13 mouse cellular contexts compared by ENCODE assay signal in genomic region chr2:26312812-26313211, GRCm38 (mm10). TPM values are rescaled to one million over a fixed set of nuclear protein-coding genes. Genes with fewer than 3 reads are reported as not detected.
DNase-seq lines count a peak whose midpoint lies in the region; ATAC-seq and TF ChIP-seq lines count a peak whose summit lies in the region.
"Had no signal": no experiment of that assay in that cellular context is flagged by ENCODE, and none has a peak within 500 bp of the region (broad histone marks: within the 10 kb centered on the region; RNA-seq: fewer than 3 reads in every experiment).

No protein-coding gene starts in this region.

- ATAC-seq in intestine, postnatal 0 days: no peak
- ATAC-seq in intestine, embryonic 15.5 days: no peak
- ATAC-seq in neural tube, embryonic 15.5 days (ENCODE audit: low FRiP score): no peak
- ATAC-seq: midbrain, embryonic 13.5 days had no signal

- peak; percentile 58 for DNase-seq in CD4-positive helper T cell, adult 2 months (ENCODE audit: low read depth, low spot score)
- no peak for DNase-seq in embryonic facial prominence, embryonic 10.5 days (ENCODE audit: low spot score)
- DNase-seq in adrenal gland, postnatal 4 days (ENCODE audit: low spot score in 2 of 2): no peak
- no peak for DNase-seq in thymus, postnatal 10 days (ENCODE audit: low spot score in 2 of 2)
- DNase-seq: adrenal gland, postnatal 36 days; gastrocnemius, postnatal 36 days had no signal

- H3K27me3 ChIP-seq in intestine, postnatal 0 days (replicated peaks; ENCODE audit: control insufficient read depth, insufficient read depth, low read length): no peaks in the 10 kb centered on the region
- no peaks in the 10 kb centered on the region for H3K27me3 ChIP-seq in intestine, embryonic 15.5 days (replicated peaks)
- H3K27me3 ChIP-seq in ES-Bruce4 (ENCODE audit: control insufficient read depth, insufficient read depth, low read length, poor library complexity, severe bottlenecking): no peaks in the 10 kb centered on the region
- no peaks in the 10 kb centered on the region for H3K27me3 ChIP-seq in embryonic facial prominence, embryonic 10.5 days (replicated peaks; ENCODE audit: low read depth, poor library complexity, severe bottlenecking)
- H3K27me3 ChIP-seq in neural tube, embryonic 15.5 days (replicated peaks): no peaks in the 10 kb centered on the region
- H3K27me3 ChIP-seq: hindbrain, embryonic 13.5 days; midbrain, embryonic 13.5 days had no signal

- 53% methylated on average over 2 of the region's 2 CpGs for WGBS in intestine, postnatal 0 days
- 62% methylated on average over 2 of the region's 2 CpGs for WGBS in intestine, embryonic 15.5 days
- 60% methylated on average over 2 of the region's 2 CpGs for WGBS in embryonic facial prominence, embryonic 10.5 days
- WGBS in neural tube, embryonic 15.5 days: 72% methylated on average over 2 of the region's 2 CpGs

- TF ChIP-seq CTCF in intestine, postnatal 0 days (IDR thresholded peaks at IDR 0.05; ENCODE audit: low read depth): peak; percentile 62
- TF ChIP-seq CTCF in ES-Bruce4 (IDR thresholded peaks at IDR 0.05; ENCODE audit: low read depth, low read length): peak; percentile 24

- no peaks in the 10 kb centered on the region for H3K9me3 ChIP-seq in intestine, postnatal 0 days (ENCODE audit: control insufficient read depth)
- no peaks in the 10 kb centered on the region for H3K9me3 ChIP-seq in intestine, embryonic 15.5 days
- H3K9me3 ChIP-seq in ES-Bruce4 (replicated peaks; ENCODE audit: control insufficient read depth, insufficient read depth, low read length, poor library complexity, severe bottlenecking): no peaks in the 10 kb centered on the region
- no peaks in the 10 kb centered on the region for H3K9me3 ChIP-seq in embryonic facial prominence, embryonic 10.5 days
- no peaks in the 10 kb centered on the region for H3K9me3 ChIP-seq in neural tube, embryonic 15.5 days (replicated peaks)
- H3K9me3 ChIP-seq: hindbrain, embryonic 13.5 days; midbrain, embryonic 13.5 days had no signal

- H3K36me3 ChIP-seq in intestine, postnatal 0 days (ENCODE audit: control insufficient read depth, insufficient read depth): no peaks in the 10 kb centered on the region
- H3K36me3 ChIP-seq in intestine, embryonic 15.5 days: no peaks in the 10 kb centered on the region
- H3K36me3 ChIP-seq in ES-Bruce4 (ENCODE audit: control insufficient read depth, insufficient read depth, low read length, poor library complexity, severe bottlenecking): no peaks in the 10 kb centered on the region
- H3K36me3 ChIP-seq in embryonic facial prominence, embryonic 10.5 days (replicated peaks): peaks cover 6% of the 10 kb centered on the region
- no peaks in the 10 kb centered on the region for H3K36me3 ChIP-seq in neural tube, embryonic 15.5 days
- H3K36me3 ChIP-seq: midbrain, embryonic 13.5 days had no signal

- no peak overlapping the region for H3K27ac ChIP-seq in intestine, postnatal 0 days (ENCODE audit: low read depth, low read length)
- H3K27ac ChIP-seq in intestine, embryonic 15.5 days: no peak overlapping the region
- no peak overlapping the region for H3K27ac ChIP-seq in ES-Bruce4 (ENCODE audit: insufficient read depth, low read length)
- H3K27ac ChIP-seq in embryonic facial prominence, embryonic 10.5 days (replicated peaks): peak overlapping the region; percentile 97
- no peak overlapping the region for H3K27ac ChIP-seq in neural tube, embryonic 15.5 days (replicated peaks)
- H3K27ac ChIP-seq: hindbrain, embryonic 13.5 days; midbrain, embryonic 13.5 days had no signal

- no peak for TF ChIP-seq POLR2A in ES-Bruce4 (IDR thresholded peaks at IDR 0.05; ENCODE audit: insufficient read depth, low read length)

- no peak for TF ChIP-seq EP300 in ES-Bruce4 (IDR thresholded peaks at IDR 0.05; ENCODE audit: insufficient read depth, low read depth, low read length)

- no peak overlapping the region for H3K9ac ChIP-seq in intestine, postnatal 0 days (ENCODE audit: low read depth, low read length)
- H3K9ac ChIP-seq in intestine, embryonic 15.5 days: no peak overlapping the region
- no peak overlapping the region for H3K9ac ChIP-seq in ES-Bruce4 (ENCODE audit: low read depth, poor library complexity, severe bottlenecking)
- H3K9ac ChIP-seq in neural tube, embryonic 15.5 days (replicated peaks): no peak overlapping the region
- H3K9ac ChIP-seq: hindbrain, embryonic 13.5 days; midbrain, embryonic 13.5 days had no signal

- H3K4me3 ChIP-seq in intestine, postnatal 0 days (ENCODE audit: low read depth, low read length): no peak overlapping the region
- H3K4me3 ChIP-seq in intestine, embryonic 15.5 days (replicated peaks): no peak overlapping the region
- no peak overlapping the region for H3K4me3 ChIP-seq in ES-Bruce4 (ENCODE audit: low read depth, low read length)
- H3K4me3 ChIP-seq in embryonic facial prominence, embryonic 10.5 days: no peak overlapping the region
- no peak overlapping the region for H3K4me3 ChIP-seq in neural tube, embryonic 15.5 days (replicated peaks)
- H3K4me3 ChIP-seq: hindbrain, embryonic 13.5 days; midbrain, embryonic 13.5 days had no signal

- H3K4me1 ChIP-seq in intestine, postnatal 0 days (replicated peaks; ENCODE audit: control insufficient read depth, insufficient read depth, low read length): 0 out of 2 replicates have a peak, but pooled peaks cover 2% of the 10 kb centered on the region
- peaks cover 43% of the 10 kb centered on the region for H3K4me1 ChIP-seq in intestine, embryonic 15.5 days (replicated peaks)
- H3K4me1 ChIP-seq in ES-Bruce4 (ENCODE audit: control insufficient read depth, insufficient read depth, low read length): peaks cover 2% of the 10 kb centered on the region
- peaks cover 75% of the 10 kb centered on the region for H3K4me1 ChIP-seq in embryonic facial prominence, embryonic 10.5 days
- peaks cover 37% of the 10 kb centered on the region for H3K4me1 ChIP-seq in neural tube, embryonic 15.5 days

- H3K4me2 ChIP-seq in intestine, postnatal 0 days (replicated peaks; ENCODE audit: low read depth): no peak overlapping the region
- no peak overlapping the region for H3K4me2 ChIP-seq in intestine, embryonic 15.5 days (replicated peaks)
- H3K4me2 ChIP-seq in neural tube, embryonic 15.5 days: no peak overlapping the region
- H3K4me2 ChIP-seq: hindbrain, embryonic 13.5 days; midbrain, embryonic 13.5 days had no signal

RNA-seq across cellular contexts. Expression of gene Gpsm1, which starts 2.5 kb away (rescaled TPM):
- 6.3 and 6.9 TPM in 2 replicates for polyA plus RNA-seq in intestine, postnatal 0 days (2015; fragmentation: Nextera tagmentation; extraction: Ambion mirVana)
- 26.7 and 26.8 TPM in 2 replicates for polyA plus RNA-seq in intestine, embryonic 15.5 days (2015; fragmentation: Nextera tagmentation; extraction: Ambion mirVana)
- polyA plus RNA-seq in ES-Bruce4 (2011; ENCODE audit: insufficient read depth, insufficient read length, low read depth, missing spikeins): 16.3 and 16.5 TPM in 2 replicates
- polyA plus RNA-seq in embryonic facial prominence, embryonic 10.5 days (2016; fragmentation: Nextera tagmentation; extraction: Ambion mirVana): 96.7 and 97.2 TPM in 2 replicates
- polyA plus RNA-seq in neural tube, embryonic 15.5 days (2015; fragmentation: Nextera tagmentation; extraction: Ambion mirVana): 130 and 158 TPM in 2 replicates
- 10 to 100 TPM; 33.7 to 39.7 TPM for total RNA-seq in adrenal gland, postnatal 4 days (2021)

RNA-seq across cellular contexts. Expression of gene Ccdc187, which starts 18.5 kb away (rescaled TPM):
- 0.09 and 0.21 TPM in 2 replicates for polyA plus RNA-seq in intestine, postnatal 0 days (2015; fragmentation: Nextera tagmentation; extraction: Ambion mirVana)
- 0.36 and 0.37 TPM in 2 replicates for polyA plus RNA-seq in intestine, embryonic 15.5 days (2015; fragmentation: Nextera tagmentation; extraction: Ambion mirVana)
- 0.06 TPM in 1 of 2 replicates, not detected in the other for polyA plus RNA-seq in ES-Bruce4 (2011; ENCODE audit: insufficient read depth, insufficient read length, low read depth, missing spikeins)
- 0.03 and 0.04 TPM in 2 replicates for polyA plus RNA-seq in embryonic facial prominence, embryonic 10.5 days (2016; fragmentation: Nextera tagmentation; extraction: Ambion mirVana)
- 0.03 and 0.11 TPM in 2 replicates for polyA plus RNA-seq in neural tube, embryonic 15.5 days (2015; fragmentation: Nextera tagmentation; extraction: Ambion mirVana)
- total RNA-seq in adrenal gland, postnatal 4 days (2021): 1 to 10 TPM; 3.1 TPM
- polyA plus RNA-seq: limb, embryonic 11.5 days had no signal

RNA-seq across cellular contexts. Expression of gene Dnlz, which starts 39.1 kb away (rescaled TPM):
- 16.4 and 17.0 TPM in 2 replicates for polyA plus RNA-seq in intestine, postnatal 0 days (2015; fragmentation: Nextera tagmentation; extraction: Ambion mirVana)
- 23.6 and 24.7 TPM in 2 replicates for polyA plus RNA-seq in intestine, embryonic 15.5 days (2015; fragmentation: Nextera tagmentation; extraction: Ambion mirVana)
- polyA plus RNA-seq in ES-Bruce4 (2011; ENCODE audit: insufficient read depth, insufficient read length, low read depth, missing spikeins): 9.8 and 10.4 TPM in 2 replicates
- 31.5 and 32.2 TPM in 2 replicates for polyA plus RNA-seq in embryonic facial prominence, embryonic 10.5 days (2016; fragmentation: Nextera tagmentation; extraction: Ambion mirVana)
- 29.8 and 33.4 TPM in 2 replicates for polyA plus RNA-seq in neural tube, embryonic 15.5 days (2015; fragmentation: Nextera tagmentation; extraction: Ambion mirVana)
- 10 to 100 TPM; 17.5 to 18.6 TPM for total RNA-seq in adrenal gland, postnatal 4 days (2021)

RNA-seq across cellular contexts. Expression of gene Card9, which starts 47.9 kb away (rescaled TPM):
- polyA plus RNA-seq in intestine, postnatal 0 days (2015; fragmentation: Nextera tagmentation; extraction: Ambion mirVana): 0.26 and 0.33 TPM in 2 replicates
- 0.79 and 0.91 TPM in 2 replicates for polyA plus RNA-seq in intestine, embryonic 15.5 days (2015; fragmentation: Nextera tagmentation; extraction: Ambion mirVana)
- polyA plus RNA-seq in ES-Bruce4 (2011; ENCODE audit: insufficient read depth, insufficient read length, low read depth, missing spikeins): not detected in 2 replicates
- polyA plus RNA-seq in embryonic facial prominence, embryonic 10.5 days (2016; fragmentation: Nextera tagmentation; extraction: Ambion mirVana): 0.87 and 0.96 TPM in 2 replicates
- 2.1 and 2.5 TPM in 2 replicates for polyA plus RNA-seq in neural tube, embryonic 15.5 days (2015; fragmentation: Nextera tagmentation; extraction: Ambion mirVana)
- 1 to 10 TPM; 1.1 to 1.2 TPM for total RNA-seq in adrenal gland, postnatal 4 days (2021)
